Mouse (Mus musculus): ENCODE measurements around the gene Tada2b. TPM values are rescaled to one million over a fixed set of nuclear protein-coding genes. Genes with fewer than 3 reads are reported as not detected.

Gene Tada2b
- polyA plus RNA-seq, 1 experiment from 2014 or later = 2.2 TPM

DNA sequence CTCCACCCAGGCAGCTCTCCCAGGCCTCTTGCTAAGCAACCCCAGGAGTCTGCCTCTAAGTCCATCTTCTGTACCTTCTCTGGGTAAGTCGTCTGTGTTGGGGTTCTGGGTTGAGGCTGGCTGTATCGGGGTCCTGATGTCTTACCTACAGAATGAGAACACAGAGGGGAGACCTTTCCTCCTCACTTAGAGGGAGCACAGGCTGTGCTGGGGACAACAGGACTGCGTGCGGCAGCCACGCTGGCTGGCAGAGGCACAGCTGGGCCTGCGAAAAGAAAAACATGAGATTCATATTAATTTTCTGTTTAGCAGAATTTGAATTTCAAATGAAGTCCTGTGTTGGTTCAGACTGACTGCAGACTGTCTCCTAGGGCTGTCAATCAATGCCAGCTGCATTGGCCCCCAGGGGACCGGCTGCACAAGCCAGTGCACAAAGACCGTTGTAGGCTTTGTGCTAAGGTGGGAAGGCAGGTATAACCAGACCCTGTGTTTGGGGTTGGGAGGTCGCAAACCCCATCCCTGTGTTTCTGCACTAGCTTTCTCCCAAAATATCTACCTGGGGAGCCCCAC lies 49.6 kb downstream of the Tada2b start:
- no peak for ATAC-seq (ENCODE audit: low FRiP score, low read depth)
- no peak overlapping the region for H3K9ac ChIP-seq

DNA sequence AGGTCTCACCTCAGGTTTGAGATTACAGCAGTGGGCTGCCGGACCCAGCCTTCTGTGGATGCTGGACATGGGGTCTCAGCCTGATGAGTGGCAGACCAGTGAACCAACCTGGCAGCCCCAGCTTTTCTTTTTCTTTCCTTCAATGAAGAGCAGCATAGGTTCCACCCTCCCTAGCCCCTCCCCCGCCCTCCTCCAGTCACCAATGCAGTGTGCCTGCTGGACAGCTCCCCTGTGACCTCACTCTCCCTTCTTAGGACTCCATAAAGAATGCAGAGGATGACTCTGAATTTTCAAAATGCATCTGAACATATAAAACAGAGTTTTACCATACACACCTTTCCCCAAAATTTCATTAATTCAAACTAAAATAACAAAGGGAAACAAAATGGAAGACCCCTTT lies 52.4 kb downstream of the Tada2b start:
- no peaks in the 10 kb centered on the region for H3K9me3 ChIP-seq
- no peak for ATAC-seq (ENCODE audit: low FRiP score, low read depth)
- no peak overlapping the region for H3K27ac ChIP-seq
- no peaks in the 10 kb centered on the region for H3K27me3 ChIP-seq
- H3K36me3 ChIP-seq = no peaks in the 10 kb centered on the region
- H3K4me2 ChIP-seq (replicated peaks) = no peak overlapping the region
- no peak overlapping the region for H3K9ac ChIP-seq
- WGBS = 61% methylated on average over 2 of the region's 2 CpGs
- H3K4me1 ChIP-seq = peaks cover 15% of the 10 kb centered on the region; the same call in 1 of the 2 replicates
- H3K4me3 ChIP-seq = no peak overlapping the region

More for the DNA sequence above, 49.6 kb downstream of the Tada2b start:
- no peak overlapping the region for H3K4me3 ChIP-seq
- no peaks in the 10 kb centered on the region for H3K9me3 ChIP-seq
- 0 out of 2 replicates have a peak, but pooled peaks cover 3% of the 10 kb centered on the region for H3K4me1 ChIP-seq
- H3K36me3 ChIP-seq = no peaks in the 10 kb centered on the region
- WGBS = 70% methylated on average over 9 of the region's 9 CpGs
- no peak overlapping the region for H3K4me2 ChIP-seq (replicated peaks)
- no peaks in the 10 kb centered on the region for H3K27me3 ChIP-seq
- no peak overlapping the region for H3K27ac ChIP-seq

DNA sequence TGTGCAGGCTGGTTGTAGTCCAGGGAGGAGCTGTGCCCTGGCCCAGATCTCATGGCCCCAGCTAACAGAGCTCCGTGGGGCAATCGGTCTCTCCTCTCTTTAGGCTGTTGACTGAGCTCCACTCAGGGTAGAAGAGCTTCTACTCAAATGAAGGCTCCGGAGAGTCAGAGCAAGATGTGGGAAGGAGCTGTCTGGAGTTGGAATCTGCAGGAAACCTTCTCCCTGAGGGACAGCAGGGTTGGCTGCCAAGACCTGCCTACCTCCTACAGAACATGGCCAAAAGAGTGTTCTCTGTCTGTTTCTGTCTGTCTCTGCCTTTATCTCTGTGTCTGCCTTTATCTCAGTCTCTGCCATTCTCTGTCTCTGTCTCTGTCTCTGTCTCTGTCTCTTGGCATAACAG lies 54.5 kb downstream of the Tada2b start:
- Histone ChIP-seq H3K27me3 (no peaks in the 10 kb centered on the region), H3K9me3 (no peaks in the 10 kb centered on the region), H3K36me3 (no peaks in the 10 kb centered on the region), H3K4me2 (replicated peaks) (no peak overlapping the region), H3K27ac (no peak overlapping the region), H3K4me1 (peaks cover 15% of the 10 kb centered on the region; the same call in 1 of the 2 replicates), H3K9ac (no peak overlapping the region), H3K4me3 (no peak overlapping the region)
- WGBS = 86% methylated on average over 3 of the region's 3 CpGs
- ATAC-seq (ENCODE audit: low FRiP score, low read depth) = no peak

DNA sequence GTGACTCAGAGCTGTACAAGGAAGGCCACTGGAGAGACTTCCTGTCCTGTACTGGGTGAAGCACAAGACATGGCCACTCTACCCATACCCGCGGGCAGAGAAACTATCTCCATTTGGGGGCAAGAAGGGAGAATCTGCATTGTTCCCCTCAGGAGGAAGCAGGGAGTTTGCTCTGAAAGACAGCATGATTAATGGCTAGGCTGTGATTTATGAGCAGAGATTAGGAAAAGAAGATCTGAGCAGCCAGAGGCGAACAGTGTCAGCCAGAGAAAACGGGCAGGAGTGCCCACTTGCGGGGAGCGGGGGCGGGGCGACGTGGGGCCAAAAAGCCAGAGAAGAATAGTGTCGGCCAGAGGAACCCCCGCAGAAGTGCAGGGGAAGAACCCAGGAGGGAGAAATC lies 56.3 kb downstream of the Tada2b start:
- Histone ChIP-seq H3K4me3 (no peak overlapping the region), H3K4me1 (peaks cover 15% of the 10 kb centered on the region; the same call in 1 of the 2 replicates), H3K27me3 (no peaks in the 10 kb centered on the region), H3K9ac (no peak overlapping the region), H3K4me2 (replicated peaks) (no peak overlapping the region), H3K27ac (no peak overlapping the region), H3K36me3 (no peaks in the 10 kb centered on the region), H3K9me3 (no peaks in the 10 kb centered on the region)
- WGBS = 20% methylated on average over 11 of the region's 11 CpGs
- ATAC-seq (ENCODE audit: low FRiP score, low read depth) = no peak

DNA sequence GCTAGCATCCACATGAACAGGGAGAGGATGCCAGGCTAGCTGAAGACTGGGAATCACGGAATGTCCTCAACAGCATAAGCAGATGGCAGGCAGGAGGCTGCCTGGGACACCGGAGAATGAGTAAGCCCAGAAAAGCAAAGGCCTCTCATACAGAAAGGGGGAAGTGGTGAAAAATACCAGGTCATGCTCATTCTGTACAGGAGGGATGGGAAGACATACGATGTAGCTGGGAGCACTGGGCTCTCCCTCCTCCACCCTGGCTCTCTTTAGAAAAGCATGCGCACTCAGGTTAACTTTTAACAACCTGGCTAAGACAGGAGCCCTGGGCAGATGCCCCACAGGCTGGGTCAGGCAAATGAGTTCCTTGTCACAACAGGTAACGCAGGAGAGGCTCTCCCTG lies 57.7 kb downstream of the Tada2b start:
- Histone ChIP-seq H3K27ac (no peak overlapping the region), H3K4me1 (peaks cover 15% of the 10 kb centered on the region; the same call in 1 of the 2 replicates), H3K9me3 (no peaks in the 10 kb centered on the region), H3K9ac (no peak overlapping the region), H3K36me3 (no peaks in the 10 kb centered on the region), H3K27me3 (no peaks in the 10 kb centered on the region), H3K4me3 (no peak overlapping the region), H3K4me2 (replicated peaks) (no peak overlapping the region)
- 81% methylated on average over 5 of the region's 5 CpGs for WGBS
- no peak for ATAC-seq (ENCODE audit: low FRiP score, low read depth)

DNA sequence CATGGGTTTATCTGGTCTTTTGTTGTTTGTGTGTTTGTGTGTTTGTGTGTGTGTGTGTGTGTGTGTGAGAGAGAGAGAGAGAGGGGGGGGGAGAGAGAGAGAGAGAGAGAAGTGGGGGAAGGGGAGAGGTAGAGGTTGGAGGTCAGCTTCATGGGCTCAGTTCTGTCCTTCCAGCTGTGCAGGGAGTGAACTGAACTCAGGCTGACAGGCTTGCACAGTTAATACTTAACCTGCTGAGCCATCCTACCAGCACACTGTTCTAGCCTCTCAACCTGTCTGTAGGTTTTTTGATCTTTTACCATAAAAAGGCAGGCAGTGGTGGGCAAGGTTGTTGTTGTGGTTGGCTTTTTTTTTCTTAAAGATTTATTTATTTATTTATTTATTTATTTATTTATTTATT lies 59.4 kb downstream of the Tada2b start:
- Histone ChIP-seq H3K27me3 (no peaks in the 10 kb centered on the region), H3K27ac (no peak overlapping the region), H3K4me3 (no peak overlapping the region), H3K4me1 (peaks cover 12% of the 10 kb centered on the region; the same call in 1 of the 2 replicates), H3K9ac (no peak overlapping the region), H3K4me2 (replicated peaks) (no peak overlapping the region), H3K36me3 (no peaks in the 10 kb centered on the region), H3K9me3 (no peaks in the 10 kb centered on the region)
- ATAC-seq (ENCODE audit: low FRiP score, low read depth) = no peak

Other genes starting within 250 kb of the Tada2b start
- 21.2 and 23.0 TPM in 2 replicates for gene Sorcs2, start 86.1 kb downstream of the Tada2b start, polyA plus RNA-seq (2015; fragmentation: Nextera tagmentation; extraction: Ambion mirVana)
- gene Grpel1, start 19.3 kb downstream of the Tada2b start, polyA plus RNA-seq (2015; fragmentation: Nextera tagmentation; extraction: Ambion mirVana) = 50.0 and 50.1 TPM in 2 replicates
- gene Ccdc96, start 303 bp upstream of the Tada2b start, polyA plus RNA-seq (2015; fragmentation: Nextera tagmentation; extraction: Ambion mirVana) = 0.15 and 0.24 TPM in 2 replicates
- gene Tbc1d14, start 109.0 kb upstream of the Tada2b start, polyA plus RNA-seq (2015; fragmentation: Nextera tagmentation; extraction: Ambion mirVana) = 38.1 and 38.2 TPM in 2 replicates
- 20.6 and 21.4 TPM in 2 replicates for gene D5Ertd579e, start 211.7 kb upstream of the Tada2b start, polyA plus RNA-seq (2015; fragmentation: Nextera tagmentation; extraction: Ambion mirVana)

All from limb, embryonic 13.5 days (tissue).